Mouse (Mus musculus) layer of hippocampus, adult 2 months (tissue): ENCODE data around the gene Mknk2. TPM values are rescaled to one million over a fixed set of nuclear protein-coding genes. Genes with fewer than 3 reads are reported as not detected.

Experiments
- DNase-seq, 2 experiments: peaks; one replicate each; pipeline ENCODE4 v3.0.0; 2022; ENCODE audit warnings: low spot score in 2 of 2
- H3K27ac ChIP-seq: fragments of 200-600 bp; 2 replicates; pipeline ENCODE4 v1.8.1; 2022
- H3K4me3 ChIP-seq: fragments of 200-600 bp; 2 replicates; pipeline ENCODE4 v1.8.1; 2022; ENCODE audit warnings: mild to moderate bottlenecking
- CTCF ChIP-seq: fragments of 200-600 bp; conservative IDR thresholded peaks from 2 replicates; pipeline ENCODE4 v1.8.1; 2022; ENCODE audit warnings: antibody characterized with exemption, mild to moderate bottlenecking, moderate library complexity
- long read RNA-seq, 2 experiments: library from polyadenylated mRNA; stranded (forward); transcript quantifications; one replicate each; pipeline ENCODE4 v2.0.0; 2021; ENCODE audit warnings: borderline mapping rate in 2 of 2
- total RNA-seq, 2 experiments: library from RNA; stranded (reverse); gene quantifications; 2 replicates each; pipeline ENCODE4 v1.2.3; 2021

Gene Mknk2
- total RNA-seq, result 10 to 100 TPM; 45.3 to 46.9 TPM
- long read RNA-seq, experiment 1, transcript Mknk2-205 (14 exons, 3,439 nt), result major isoform, 13 of 65 reads
- long read RNA-seq, experiment 1, partial matches to known transcripts, result 14 of 65 reads
- long read RNA-seq, experiment 1, other reads (novel, unspliced or antisense), result 38 of 65 reads
- long read RNA-seq, experiment 2, transcript Mknk2-205 (14 exons, 3,439 nt), result major isoform, 18 of 70 reads
- long read RNA-seq, experiment 2, partial matches to known transcripts, result 3 of 70 reads
- long read RNA-seq, experiment 2, other reads (novel, unspliced or antisense), result 48 of 70 reads

DNA sequence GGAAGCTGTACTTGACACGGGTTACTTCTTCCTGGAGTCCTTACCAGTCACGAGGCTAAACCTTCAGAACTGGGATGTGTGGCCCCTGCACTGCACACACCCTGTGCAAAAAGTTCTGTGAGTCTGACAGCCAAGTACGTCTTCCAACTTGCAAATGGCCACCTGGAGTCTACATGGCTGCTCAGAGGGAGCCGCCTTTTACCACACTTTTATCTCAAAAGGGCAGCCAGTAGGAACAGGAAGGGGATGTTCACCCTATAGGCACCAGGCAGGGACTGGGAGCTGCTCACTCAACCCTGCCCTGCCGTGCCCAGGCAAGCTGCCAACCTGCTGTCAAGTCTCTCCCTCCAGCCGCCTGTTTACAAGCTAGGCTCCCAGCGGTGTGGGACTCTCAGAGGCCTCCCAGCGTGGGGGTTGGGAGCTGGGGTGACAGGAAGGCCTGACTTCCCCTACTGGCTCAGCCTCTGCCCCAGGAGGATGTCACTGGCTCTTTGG is at the start of gene Mknk2:
TSS of gene Mknk2 (minus strand) at position 171 of the 495 bp plus-strand sequence.
- peak within 1 kb of the TSS; percentile 74 for H3K4me3 ChIP-seq
- peak within 1 kb of the TSS; percentile 99 for H3K27ac ChIP-seq
- 0 out of 2 replicates have a peak, but pooled peaks have one; percentile 6 for TF ChIP-seq CTCF
- peak; percentile 72 to 86 for DNase-seq

- TF ChIP-seq CTCF, result no peak
- Histone ChIP-seq H3K27ac (no peak overlapping the region), H3K4me3 (no peak overlapping the region)
- DNase-seq, result no peak
Observed at GRCm38 (mm10) chr10:80717281-80717680, 39.4 kb upstream of the Mknk2 start.

GRCm38 (mm10) chr10:80710834-80711233 is 32.9 kb upstream of the Mknk2 start:
- DNase-seq, result no peak
- no peak overlapping the region for H3K27ac ChIP-seq
- no peak for TF ChIP-seq CTCF
- no peak overlapping the region for H3K4me3 ChIP-seq

GRCm38 (mm10) chr10:80705479-80705878 is 27.6 kb upstream of the Mknk2 start:
- no peak overlapping the region for H3K4me3 ChIP-seq
- no peak for DNase-seq
- TF ChIP-seq CTCF, result no peak
- H3K27ac ChIP-seq, result 0 out of 2 replicates have a peak overlapping the region, but pooled peaks have one; percentile 32

- no peak for TF ChIP-seq CTCF
- no peak overlapping the region for H3K4me3 ChIP-seq
- no peak for DNase-seq
- H3K27ac ChIP-seq, result peak overlapping the region; percentile 32; the same call in 1 of the 2 replicates
Observed at GRCm38 (mm10) chr10:80705033-80705432, 27.1 kb upstream of the Mknk2 start.

DNA sequence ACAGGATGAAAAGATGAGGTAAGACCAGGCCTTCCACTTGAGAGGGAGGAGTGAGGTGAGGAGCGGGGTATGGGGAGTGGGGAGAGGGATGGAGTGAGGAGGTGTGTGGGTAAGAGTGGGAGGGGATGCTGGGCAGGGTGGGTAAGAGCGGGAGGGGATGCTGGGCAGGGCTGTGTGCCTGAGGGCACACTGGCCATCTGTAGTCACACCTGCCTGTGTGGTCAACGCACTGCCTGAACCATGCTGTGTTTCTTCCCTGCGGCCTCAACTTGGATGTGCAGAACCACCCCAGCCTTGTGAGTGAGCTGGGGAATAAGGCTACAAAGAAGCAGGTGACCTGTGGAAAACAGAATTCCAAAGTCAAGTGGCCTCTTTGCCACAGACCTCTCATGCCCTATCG is 26.5 kb upstream of the Mknk2 start:
- DNase-seq, result no peak
- Histone ChIP-seq H3K27ac (peak overlapping the region; percentile 91; the same call in 1 of the 2 replicates), H3K4me3 (no peak overlapping the region)
- TF ChIP-seq CTCF, result no peak

DNA sequence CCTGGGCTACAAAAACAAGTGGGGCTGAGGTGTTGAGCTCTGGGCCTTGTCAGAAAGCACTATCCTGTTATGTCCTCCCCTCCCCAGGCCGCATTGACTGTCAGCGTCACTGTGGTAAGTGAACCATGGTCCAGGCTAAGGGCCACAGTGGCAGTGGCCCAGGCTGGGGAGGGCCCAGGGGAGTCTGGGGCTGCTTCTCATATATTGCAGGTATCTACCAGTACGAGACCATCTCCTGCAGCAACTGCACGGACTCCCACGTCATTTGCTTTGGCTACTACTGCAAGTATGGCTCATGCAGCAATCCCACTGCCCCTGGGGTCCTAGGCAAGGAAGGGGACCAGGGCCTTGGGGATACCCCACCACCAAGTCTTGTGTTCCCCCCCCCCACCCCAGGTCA is 25.7 kb upstream of the Mknk2 start:
- Histone ChIP-seq H3K4me3 (peak overlapping the region; percentile 81), H3K27ac (peak overlapping the region; percentile 91)
- DNase-seq, result no peak
- TF ChIP-seq CTCF, result no peak

- TF ChIP-seq CTCF, result peak; percentile 35
- peak; percentile 94 to 95 for DNase-seq
- Histone ChIP-seq H3K4me3 (peak overlapping the region; percentile 81), H3K27ac (peak overlapping the region; percentile 91)
Observed at GRCm38 (mm10) chr10:80702536-80703390, 24.9 kb upstream of the Mknk2 start.

GRCm38 (mm10) chr10:80701721-80702535 is 24.0 kb upstream of the Mknk2 start, which contains the start of the genes Mob3a and Izumo4:
Mob3a (minus strand) TSS chr10:80701977.
Izumo4 (plus strand) TSS chr10:80702184.
- peak within 1 kb of the TSS; percentile 91 for H3K27ac ChIP-seq
- DNase-seq, result peak; percentile 98 to 100
- TF ChIP-seq CTCF, result peak; percentile 47
- peak within 1 kb of the TSS; percentile 81 for H3K4me3 ChIP-seq

DNA sequence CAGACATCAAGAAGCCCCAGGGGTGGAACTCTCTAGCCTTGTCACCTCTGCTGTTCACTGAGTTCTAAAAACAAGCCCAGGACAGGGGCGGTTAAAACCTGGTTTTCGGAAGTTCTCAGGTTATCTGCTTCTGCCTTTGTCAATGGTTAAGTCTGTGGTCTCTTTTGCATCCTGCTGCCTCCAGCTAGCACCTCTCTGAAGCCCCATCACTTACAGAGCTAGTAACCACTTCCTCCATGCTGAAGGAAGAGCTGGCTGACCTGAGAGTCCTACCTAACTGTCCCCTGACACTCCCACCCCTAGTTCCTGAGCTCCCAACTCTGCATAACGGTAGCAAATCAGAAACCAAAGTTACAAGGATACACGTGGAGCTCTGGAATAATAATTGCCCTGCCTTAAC is 22.8 kb upstream of the Mknk2 start:
- peak overlapping the region; percentile 81; the same call in 1 of the 2 replicates for H3K4me3 ChIP-seq
- H3K27ac ChIP-seq, result no peak overlapping the region
- DNase-seq, result no peak
- no peak for TF ChIP-seq CTCF

DNA sequence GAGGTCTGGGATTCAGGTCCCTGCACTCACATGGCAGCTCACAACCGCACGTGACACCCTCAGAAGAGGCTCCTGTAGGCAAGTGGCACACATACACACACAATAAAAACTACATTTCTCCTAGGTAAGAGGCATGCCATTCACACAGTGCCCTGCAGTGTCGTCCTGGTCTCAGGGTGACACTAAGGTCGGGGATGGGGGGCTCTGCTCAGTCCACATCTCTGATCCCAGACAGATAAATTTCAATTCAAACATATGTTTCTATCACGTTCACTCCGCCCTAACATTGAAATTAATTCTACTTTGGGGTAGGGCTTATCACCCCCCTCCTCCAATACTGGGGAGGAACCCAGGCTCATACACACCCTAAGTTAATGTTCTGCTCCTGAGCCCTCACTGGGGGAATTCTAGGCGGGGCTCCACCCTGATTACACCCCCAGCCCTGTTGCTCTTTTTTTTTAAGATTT is 22.2 kb upstream of the Mknk2 start:
- DNase-seq, result no peak
- TF ChIP-seq CTCF, result no peak
- H3K4me3 ChIP-seq, result no peak overlapping the region
- no peak overlapping the region for H3K27ac ChIP-seq

- TF ChIP-seq CTCF, result no peak
- Histone ChIP-seq H3K4me3 (no peak overlapping the region), H3K27ac (no peak overlapping the region)
- no peak for DNase-seq
Observed at GRCm38 (mm10) chr10:80698605-80699004, 20.7 kb upstream of the Mknk2 start.
